Mouse (Mus musculus): ENCODE measurements around the gene Fam193a.

DNA sequence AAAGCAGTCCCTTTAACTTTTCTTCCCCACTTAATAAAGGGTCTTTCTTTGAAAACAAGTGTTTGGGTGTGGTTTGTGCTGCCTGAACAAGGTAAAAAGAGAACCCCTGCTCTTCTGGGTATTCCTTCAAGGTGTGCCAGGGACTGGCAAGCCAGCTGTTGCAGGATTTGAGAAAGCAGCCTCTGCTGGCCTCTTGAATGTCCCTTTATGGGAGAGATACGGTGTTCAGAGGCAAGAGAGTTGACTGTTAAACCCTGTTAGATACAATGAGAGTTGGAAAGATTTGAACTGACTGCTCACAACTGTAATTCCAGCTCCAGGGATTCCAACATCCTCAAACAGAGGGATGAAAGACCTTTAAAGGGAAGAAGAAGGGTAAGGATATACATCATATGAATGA lies 35.7 kb upstream of the Fam193a start:
- TF ChIP-seq CTCF (IDR thresholded peaks at IDR 0.05 in 2 of 3, conservative IDR thresholded peaks at IDR 0.05 in 1 of 3; ENCODE audit: control insufficient read depth in 1 of 3, insufficient read depth in 1 of 3, low read depth in 2 of 3, low read length in 3 of 3, poor library complexity in 1 of 3, severe bottlenecking in 1 of 3) (no peak), POLR2A (IDR thresholded peaks at IDR 0.05; ENCODE audit: control insufficient read depth in 1 of 2, insufficient read depth in 1 of 2, low read depth in 1 of 2, low read length in 2 of 2, poor library complexity in 1 of 2) (no peak), GATA1 (IDR thresholded peaks at IDR 0.05; ENCODE audit: low read depth, low read length) (no peak), TBP (IDR thresholded peaks at IDR 0.05; ENCODE audit: low read depth, low read length) (no peak), ZKSCAN1 (IDR thresholded peaks at IDR 0.05; ENCODE audit: low read depth, low read length) (no peak)

All from MEL (cell line).